Mouse (Mus musculus): ENCODE measurements around the gene Odf2. TPM values are rescaled to one million over a fixed set of nuclear protein-coding genes. Genes with fewer than 3 reads are reported as not detected.

Odf2 gene
- total and polyA plus RNA-seq, 3 experiments: 49.3 to 82.8 TPM; not detected in 1

DNA sequence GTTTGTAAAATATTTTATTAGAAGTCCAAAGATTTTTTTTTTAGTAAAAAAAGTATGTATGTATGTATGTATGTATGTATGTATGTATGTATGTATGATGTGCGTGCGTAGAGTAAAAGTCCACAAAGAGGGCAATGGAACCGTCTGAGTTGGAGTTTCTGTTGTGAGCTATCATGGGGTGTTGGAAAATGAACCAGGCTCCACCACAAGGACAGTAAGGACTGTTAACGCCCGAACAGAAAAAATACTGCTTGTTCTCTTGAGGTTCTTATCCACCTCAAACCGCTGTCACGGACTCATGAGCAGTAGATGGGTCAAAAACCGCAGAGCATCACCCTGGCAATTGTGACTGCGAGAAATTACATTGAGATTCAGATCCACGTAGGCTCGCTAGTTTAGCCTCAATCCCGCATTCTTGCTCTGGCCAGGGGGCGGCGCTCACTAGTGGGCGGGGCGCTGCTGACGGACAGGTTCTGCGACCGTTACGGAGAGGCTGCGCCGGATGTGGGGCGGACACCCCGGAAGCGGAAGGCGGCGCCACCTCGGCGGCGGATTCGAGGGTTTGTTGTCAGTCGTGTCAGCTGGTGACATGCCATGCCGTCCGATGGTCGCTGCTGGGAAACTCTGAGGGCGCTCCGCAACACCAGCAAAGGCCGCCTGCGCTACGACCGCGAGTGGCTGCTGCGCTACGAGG is 46.0 kb downstream of the Odf2 start, which contains the start of gene Gle1:
Gle1 (plus strand) TSS at position 521 of the 694 bp plus-strand sequence.
- H3K27ac ChIP-seq (ENCODE audit: control insufficient read depth, low read depth, low read length): peak within 1 kb of the TSS; percentile 74
- peak; percentile 97 for DNase-seq (ENCODE audit: low read depth, low spot score)
- H3K27me3 ChIP-seq (ENCODE audit: control insufficient read depth in 1 of 2, insufficient read depth in 2 of 2, low read length in 2 of 2): no peaks in the 10 kb centered on the region
- H3K4me1 ChIP-seq (ENCODE audit: control insufficient read depth in 1 of 2, insufficient read depth in 2 of 2, low read length in 2 of 2): peaks cover 4 to 5% of the 10 kb centered on the region in 2 experiments; a peak in 3 of 4 replicates
- H3K36me3 ChIP-seq (ENCODE audit: control insufficient read depth in 1 of 2, insufficient read depth in 2 of 2, low read length in 2 of 2): peaks cover 0 to 5% of the 10 kb centered on the region in 2 experiments; a peak in 3 of 4 replicates
- peak within 1 kb of the TSS; percentile 88 for H3K9ac ChIP-seq (ENCODE audit: control insufficient read depth, low read depth, low read length, poor library complexity, severe bottlenecking)
- peak within 1 kb of the TSS; percentile 86 to 93 for H3K4me3 ChIP-seq (ENCODE audit: control insufficient read depth in 1 of 2, insufficient read depth in 1 of 2, low read depth in 2 of 2, low read length in 2 of 2)
- H3K79me2 ChIP-seq (ENCODE audit: control insufficient read depth, insufficient read depth, low read length, poor library complexity): peaks cover 9% of the 10 kb centered on the region
- no peaks in the 10 kb centered on the region for H3K9me3 ChIP-seq (replicated peaks; ENCODE audit: insufficient read depth, low read length)
- TF ChIP-seq JUND (IDR thresholded peaks at IDR 0.05; ENCODE audit: low read depth, low read length): no peak
- peak; percentile 11 to 49 (median 49); a peak in 4 of 6 replicates for TF ChIP-seq CTCF (IDR thresholded peaks at IDR 0.05 in 2 of 3, conservative IDR thresholded peaks at IDR 0.05 in 1 of 3; ENCODE audit: control insufficient read depth in 1 of 3, insufficient read depth in 1 of 3, low read depth in 2 of 3, low read length in 3 of 3, poor library complexity in 1 of 3, severe bottlenecking in 1 of 3)
- peak; percentile 84 for TF ChIP-seq KAT2A (conservative IDR thresholded peaks at IDR 0.05; ENCODE audit: low read depth, low read length)
- peak; percentile 74 for TF ChIP-seq TCF12 (IDR thresholded peaks at IDR 0.05; ENCODE audit: low read depth, low read length)
- TF ChIP-seq ZNF384 (IDR thresholded peaks at IDR 0.05; ENCODE audit: low read depth, low read length): no peak
- no peak for TF ChIP-seq MEF2A (IDR thresholded peaks at IDR 0.05; ENCODE audit: extremely low read depth, insufficient replicate concordance, low read depth, low read length, poor library complexity, severe bottlenecking)
- no peak for TF ChIP-seq RAD21 (IDR thresholded peaks at IDR 0.05; ENCODE audit: low read depth, low read length)
- TF ChIP-seq CHD1 (IDR thresholded peaks at IDR 0.05; ENCODE audit: low read depth, low read length): no peak
- no peak for TF ChIP-seq MYB (IDR thresholded peaks at IDR 0.05; ENCODE audit: low read depth, low read length)
- TF ChIP-seq NELFE (IDR thresholded peaks at IDR 0.05; ENCODE audit: low read depth, low read length): peak; percentile 88
- peak; percentile 70 to 96; a peak in 3 of 4 replicates for TF ChIP-seq POLR2A (IDR thresholded peaks at IDR 0.05; ENCODE audit: control insufficient read depth in 1 of 2, insufficient read depth in 1 of 2, low read depth in 1 of 2, low read length in 2 of 2, poor library complexity in 1 of 2)
- TF ChIP-seq POLR2AphosphoS5 (IDR thresholded peaks at IDR 0.05; ENCODE audit: borderline replicate concordance, low read depth, low read length): no peak
- TF ChIP-seq ELF1 (IDR thresholded peaks at IDR 0.05; ENCODE audit: low read depth, low read length): peak; percentile 98
- TF ChIP-seq TBP (IDR thresholded peaks at IDR 0.05; ENCODE audit: low read depth, low read length): peak; percentile 77
- TF ChIP-seq ZKSCAN1 (IDR thresholded peaks at IDR 0.05; ENCODE audit: low read depth, low read length): no peak
- TF ChIP-seq UBTF (IDR thresholded peaks at IDR 0.05; ENCODE audit: borderline replicate concordance, insufficient read depth, low read depth, low read length): no peak
- TF ChIP-seq SIN3A (IDR thresholded peaks at IDR 0.05; ENCODE audit: low read length): peak; percentile 100
- no peak; the same call in 1 of the 2 replicates for TF ChIP-seq MAZ (IDR thresholded peaks at IDR 0.05; ENCODE audit: low read depth, low read length)
- peak; percentile 87 for TF ChIP-seq MAX (IDR thresholded peaks at IDR 0.05; ENCODE audit: low read length)
- peak; percentile 37; the same call in 1 of the 2 replicates for TF ChIP-seq NRF1 (IDR thresholded peaks at IDR 0.05; ENCODE audit: insufficient read depth, low read depth, low read length, poor library complexity, severe bottlenecking)
- TF ChIP-seq POLR2AphosphoS2 (IDR thresholded peaks at IDR 0.05; ENCODE audit: low read length): peak; percentile 80; the same call in 1 of the 2 replicates
- peak; percentile 38; the same call in 1 of the 2 replicates for TF ChIP-seq ETS1 (IDR thresholded peaks at IDR 0.05; ENCODE audit: low read depth, low read length)
- TF ChIP-seq ZMIZ1 (IDR thresholded peaks at IDR 0.05; ENCODE audit: low read depth, low read length): peak; percentile 84
- TF ChIP-seq ZC3H11A (IDR thresholded peaks at IDR 0.05; ENCODE audit: low read depth, low read length): peak; percentile 35; the same call in 1 of the 2 replicates
- no peak for TF ChIP-seq BHLHE40 (IDR thresholded peaks at IDR 0.05; ENCODE audit: borderline replicate concordance, low read depth, low read length)
- no peak for TF ChIP-seq E2F4 (IDR thresholded peaks at IDR 0.05; ENCODE audit: borderline replicate concordance, low read depth, low read length)
- TF ChIP-seq CHD2 (IDR thresholded peaks at IDR 0.05; ENCODE audit: low read length): no peak
- TF ChIP-seq GABPA (IDR thresholded peaks at IDR 0.05; ENCODE audit: low read depth, low read length): no peak; the same call in 1 of the 2 replicates
- TF ChIP-seq MXI1 (IDR thresholded peaks at IDR 0.05; ENCODE audit: low read depth, low read length): peak; percentile 100
- TF ChIP-seq USF2 (IDR thresholded peaks at IDR 0.05; ENCODE audit: borderline replicate concordance in 1 of 2, insufficient read depth in 1 of 2, low read depth in 1 of 2, low read length in 2 of 2): no peak
- no peak for TF ChIP-seq RCOR1 (IDR thresholded peaks at IDR 0.05; ENCODE audit: low read depth, low read length)
- peak; percentile 57 for TF ChIP-seq USF1 (IDR thresholded peaks at IDR 0.05; ENCODE audit: low read depth, low read length)
- TF ChIP-seq GATA1 (IDR thresholded peaks at IDR 0.05; ENCODE audit: low read depth, low read length): no peak
- no peak; the same call in 1 of the 2 replicates for TF ChIP-seq SMC3 (IDR thresholded peaks at IDR 0.05; ENCODE audit: low read depth, low read length)
- TF ChIP-seq MYC (IDR thresholded peaks at IDR 0.05; ENCODE audit: low read depth, low read length): peak; percentile 28; the same call in 1 of the 2 replicates
- TF ChIP-seq EP300 (IDR thresholded peaks at IDR 0.05; ENCODE audit: low read depth in 1 of 2, low read length in 2 of 2): no peak
